Mouse (Mus musculus): ENCODE results near the gene Bpifa3.
"Not testable (repeated sequence)": the region's sequence is repeated elsewhere in the genome, so short reads cannot be mapped to it uniquely, and the experiment has no call there.

- TF ChIP-seq CTCF (IDR thresholded peaks at IDR 0.05; ENCODE audit: extremely low read depth, insufficient read length, insufficient replicate concordance, low read depth, low read length); POLR2A (IDR thresholded peaks at IDR 0.05; ENCODE audit: low read depth, low read length): not testable (repeated sequence)
These were observed 51.8 kb downstream of the Bpifa3 start for GRCm38 (mm10) chr2:154181900-154182299.

Data from small intestine, adult 2 months (tissue).